Mouse (Mus musculus) ES-E14 (cell line): ENCODE measurements around the gene Ctnna3.

Experiments
- CHD2 ChIP-seq: IDR thresholded peaks from 2 replicates; pipeline ENCODE4 v1.6.1; 2014; ENCODE audit warnings: mild to moderate bottlenecking, low read depth, low read length, inconsistent platforms
- HCFC1 ChIP-seq: IDR thresholded peaks from 2 replicates; pipeline ENCODE4 v1.6.1; 2012; ENCODE audit warnings: low read length, inconsistent platforms, borderline replicate concordance; ENCODE audit not compliant: insufficient read depth
- MAFK ChIP-seq: IDR thresholded peaks from 2 replicates; pipeline ENCODE4 v1.6.1; 2014; ENCODE audit warnings: mild to moderate bottlenecking, low read depth, low read length, inconsistent platforms; ENCODE audit not compliant: insufficient read depth
- ZC3H11A ChIP-seq: IDR thresholded peaks from 2 replicates; pipeline ENCODE4 v1.6.1; 2012; ENCODE audit warnings: low read depth, mild to moderate bottlenecking, inconsistent platforms, low read length, borderline replicate concordance
- ZNF384 ChIP-seq: IDR thresholded peaks from 2 replicates; pipeline ENCODE4 v1.6.1; 2012; ENCODE audit warnings: low read depth, low read length, inconsistent platforms

DNA sequence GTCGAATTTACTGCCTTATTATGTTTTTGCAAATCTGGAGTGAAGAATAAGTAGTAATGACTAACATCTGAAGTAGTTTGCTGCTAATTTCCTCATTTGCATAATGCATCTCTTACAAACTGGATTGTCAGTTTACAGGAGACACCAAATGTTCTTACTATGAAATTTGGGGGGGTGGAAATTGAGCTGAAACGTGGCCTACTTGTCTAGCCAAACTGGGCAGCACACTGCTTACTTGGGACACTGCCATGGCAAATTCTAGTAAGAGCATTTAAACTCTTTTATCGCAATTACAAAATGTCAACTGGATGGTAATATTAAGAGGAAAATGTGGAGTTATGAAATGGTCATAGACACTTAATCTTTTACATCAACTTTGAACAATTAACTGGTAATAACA lies 716.6 kb downstream of the Ctnna3 start:
- TF ChIP-seq MAFK: no peak
- no peak for TF ChIP-seq CHD2
- TF ChIP-seq ZC3H11A: no peak
- TF ChIP-seq HCFC1: no peak
- no peak for TF ChIP-seq ZNF384
